Mouse (Mus musculus): ENCODE measurements at regions not wholly inside any gene's neighbourhood (a gene's known extent, or its start where the extent isn't known, plus 50 kb on each side); places are given as distances from the start of the nearest gene placed in this dataset.

DNA sequence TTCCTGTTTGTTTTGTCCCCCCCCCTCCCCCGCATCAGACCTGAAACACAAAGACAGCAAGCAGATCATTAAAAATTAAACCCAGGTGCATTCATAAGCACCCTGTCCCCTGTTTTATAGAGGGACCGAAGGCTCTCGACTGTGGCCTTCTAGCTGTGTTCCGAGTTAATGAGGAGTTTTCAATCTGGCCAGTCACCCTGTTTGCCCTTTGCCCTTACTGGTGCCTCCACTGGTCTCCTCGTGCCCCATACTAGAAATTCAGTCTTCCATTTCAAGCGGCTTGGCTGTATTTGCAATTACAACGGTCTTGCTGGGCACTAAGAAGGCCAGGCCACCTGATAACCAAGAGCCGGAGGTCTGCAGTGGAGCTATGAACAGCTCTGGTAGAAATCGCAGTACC is 190.9 kb upstream of the Tbc1d5 start:
- Histone ChIP-seq H3K9ac (replicated peaks) (no peak overlapping the region), H3K9me3 (ENCODE audit: low read length) (no peaks in the 10 kb centered on the region), H3K4me1 (ENCODE audit: insufficient read depth) (no peaks in the 10 kb centered on the region), H3K27ac (ENCODE audit: low read depth) (no peak overlapping the region), H3K4me3 (ENCODE audit: low read depth, low read length) (no peak overlapping the region), H3K4me2 (ENCODE audit: low read depth, low read length) (no peak overlapping the region), H3K36me3 (replicated peaks; ENCODE audit: insufficient read depth, low read length) (no peaks in the 10 kb centered on the region), H3K27me3 (ENCODE audit: insufficient read depth, low read length) (no peaks in the 10 kb centered on the region)
- WGBS (ENCODE audit: insufficient replicate concordance), result 76% methylated on average over 9 of the region's 9 CpGs
- DNase-seq (no peak), ATAC-seq (no peak)
- no peak for TF ChIP-seq EP300 (IDR thresholded peaks at IDR 0.05; ENCODE audit: low read depth)
- TF ChIP-seq CTCF (IDR thresholded peaks at IDR 0.05; ENCODE audit: low read depth), result no peak

DNA sequence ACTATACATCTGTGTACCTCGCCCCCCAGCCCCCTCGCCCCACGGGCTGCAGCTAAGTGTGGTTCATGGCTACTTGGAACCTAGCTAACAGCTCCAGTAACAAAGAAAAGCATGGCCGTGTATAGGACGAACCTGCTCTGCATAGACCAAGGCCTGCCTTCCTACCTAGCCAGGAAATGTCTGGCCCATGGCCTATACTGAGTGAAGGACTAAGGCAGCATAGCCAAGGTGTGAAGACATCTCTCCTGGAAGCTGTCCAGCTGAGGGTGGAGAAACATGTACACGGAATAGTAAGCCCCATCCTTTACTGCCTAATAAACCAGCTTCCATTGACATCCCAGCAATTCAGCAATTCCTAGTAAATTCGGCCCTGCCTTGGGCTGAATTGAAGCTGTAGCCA is 183.6 kb upstream of the Tbc1d5 start:
- Histone ChIP-seq H3K4me3 (ENCODE audit: low read depth, low read length) (no peak overlapping the region), H3K4me1 (ENCODE audit: insufficient read depth) (no peaks in the 10 kb centered on the region), H3K27ac (ENCODE audit: low read depth) (no peak overlapping the region), H3K27me3 (ENCODE audit: insufficient read depth, low read length) (no peaks in the 10 kb centered on the region), H3K4me2 (ENCODE audit: low read depth, low read length) (no peak overlapping the region), H3K9me3 (ENCODE audit: low read length) (no peaks in the 10 kb centered on the region), H3K36me3 (replicated peaks; ENCODE audit: insufficient read depth, low read length) (no peaks in the 10 kb centered on the region), H3K9ac (replicated peaks) (no peak overlapping the region)
- 80% methylated on average over 7 of the region's 7 CpGs for WGBS (ENCODE audit: insufficient replicate concordance)
- no peak for TF ChIP-seq CTCF (IDR thresholded peaks at IDR 0.05; ENCODE audit: low read depth)
- TF ChIP-seq EP300 (IDR thresholded peaks at IDR 0.05; ENCODE audit: low read depth), result no peak
- no peak for ATAC-seq
- DNase-seq, result no peak

DNA sequence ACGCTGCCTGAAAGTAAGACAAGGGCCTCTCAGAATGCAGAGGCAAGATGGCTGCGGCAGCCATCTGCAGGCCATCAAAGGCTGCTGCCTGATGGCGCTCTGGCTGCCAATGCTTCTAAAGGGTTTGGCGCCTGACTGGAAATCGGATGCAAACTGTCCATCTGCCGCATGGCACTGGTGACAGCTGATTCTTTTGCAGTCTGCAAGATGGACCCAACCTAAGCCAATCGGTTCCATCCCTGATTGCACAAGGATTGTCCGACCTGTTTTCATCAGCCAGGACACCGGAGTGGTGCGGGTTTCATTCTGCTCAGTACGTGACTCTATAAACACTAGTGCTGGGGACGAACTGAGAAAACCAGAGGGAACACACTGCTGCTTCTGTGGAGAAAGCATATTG is 183.1 kb upstream of the Tbc1d5 start:
- TF ChIP-seq CTCF (IDR thresholded peaks at IDR 0.05; ENCODE audit: low read depth) (no peak), EP300 (IDR thresholded peaks at IDR 0.05; ENCODE audit: low read depth) (no peak)
- Histone ChIP-seq H3K9ac (replicated peaks) (no peak overlapping the region), H3K4me2 (ENCODE audit: low read depth, low read length) (no peak overlapping the region), H3K4me1 (ENCODE audit: insufficient read depth) (no peaks in the 10 kb centered on the region), H3K36me3 (replicated peaks; ENCODE audit: insufficient read depth, low read length) (no peaks in the 10 kb centered on the region), H3K4me3 (ENCODE audit: low read depth, low read length) (no peak overlapping the region), H3K27me3 (ENCODE audit: insufficient read depth, low read length) (no peaks in the 10 kb centered on the region), H3K27ac (ENCODE audit: low read depth) (no peak overlapping the region), H3K9me3 (ENCODE audit: low read length) (no peaks in the 10 kb centered on the region)
- 88% methylated on average over 12 of the region's 12 CpGs for WGBS (ENCODE audit: insufficient replicate concordance)
- ATAC-seq, result no peak
- DNase-seq, result no peak

DNA sequence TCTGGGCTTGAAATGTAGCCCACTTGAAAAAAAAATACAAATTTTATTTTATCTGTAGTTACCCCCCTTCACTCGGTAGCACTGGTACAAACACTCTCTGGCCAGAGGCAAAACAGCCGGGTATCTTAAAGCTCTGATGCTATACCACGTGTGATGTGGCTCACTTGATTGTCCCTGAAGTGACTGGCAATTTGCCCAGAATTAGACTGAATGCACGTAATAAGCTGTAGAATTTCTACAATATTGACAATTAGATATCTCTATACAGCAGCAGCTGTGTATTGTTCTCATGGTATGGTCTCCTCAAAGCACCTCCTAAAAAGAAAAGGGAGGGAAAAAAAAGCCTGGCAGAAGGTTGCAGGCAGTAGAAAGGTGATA is 179.2 kb upstream of the Tbc1d5 start:
- Histone ChIP-seq H3K9ac (replicated peaks) (no peak overlapping the region), H3K36me3 (replicated peaks; ENCODE audit: insufficient read depth, low read length) (no peaks in the 10 kb centered on the region), H3K27ac (ENCODE audit: low read depth) (no peak overlapping the region), H3K4me1 (ENCODE audit: insufficient read depth) (no peaks in the 10 kb centered on the region), H3K4me2 (ENCODE audit: low read depth, low read length) (no peak overlapping the region), H3K4me3 (ENCODE audit: low read depth, low read length) (no peak overlapping the region), H3K27me3 (ENCODE audit: insufficient read depth, low read length) (no peaks in the 10 kb centered on the region), H3K9me3 (ENCODE audit: low read length) (no peaks in the 10 kb centered on the region)
- ATAC-seq, result no peak
- 47% methylated on average over 4 of the region's 4 CpGs for WGBS (ENCODE audit: insufficient replicate concordance)
- DNase-seq, result no peak
- TF ChIP-seq EP300 (IDR thresholded peaks at IDR 0.05; ENCODE audit: low read depth), result no peak
- TF ChIP-seq CTCF (IDR thresholded peaks at IDR 0.05; ENCODE audit: low read depth), result no peak

DNA sequence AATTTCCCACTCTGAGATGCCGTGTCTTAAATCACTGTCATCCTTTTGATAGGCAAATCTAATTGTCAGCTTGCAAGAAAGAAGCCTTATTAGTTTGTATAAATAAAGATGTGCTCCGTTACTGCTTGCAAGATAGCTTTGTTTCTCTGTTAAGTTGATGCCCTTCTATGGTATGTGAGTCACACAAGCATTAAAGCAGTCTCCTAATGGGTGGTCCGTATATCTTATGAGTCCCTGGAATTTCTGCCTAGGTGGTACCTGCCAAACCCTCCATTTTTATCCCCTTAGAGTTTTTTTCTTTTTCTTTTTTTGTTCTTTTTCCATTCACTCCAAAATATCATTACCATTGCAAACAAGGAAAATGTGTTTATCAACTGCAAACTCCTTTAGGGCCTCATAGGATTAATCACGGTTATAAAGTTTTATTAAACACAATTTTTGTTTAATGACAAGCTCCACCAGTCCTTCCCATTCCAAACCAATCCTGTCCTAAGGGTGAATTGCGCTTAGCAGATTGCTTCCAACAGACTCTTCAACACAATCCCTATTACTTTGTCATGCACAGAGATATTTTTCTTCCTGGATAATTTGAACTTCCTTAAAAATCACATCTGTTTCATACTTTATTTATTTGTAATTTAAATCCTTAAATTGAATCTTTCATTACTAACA is 178.7 kb upstream of the Tbc1d5 start:
- H3K27me3 ChIP-seq (ENCODE audit: insufficient read depth, low read length), result no peaks in the 10 kb centered on the region
- H3K4me1 ChIP-seq (ENCODE audit: insufficient read depth), result no peaks in the 10 kb centered on the region
- no peak for ATAC-seq
- H3K36me3 ChIP-seq (replicated peaks; ENCODE audit: insufficient read depth, low read length), result no peaks in the 10 kb centered on the region
- 70% methylated on average over 5 of the region's 5 CpGs for whole genome bisulfite sequencing (ENCODE audit: insufficient replicate concordance)
- TF ChIP-seq CTCF (IDR thresholded peaks at IDR 0.05; ENCODE audit: low read depth) (no peak), EP300 (IDR thresholded peaks at IDR 0.05; ENCODE audit: low read depth) (no peak)
- no peak overlapping the region for H3K9ac ChIP-seq (replicated peaks)
- no peak for DNase-seq
- no peaks in the 10 kb centered on the region for H3K9me3 ChIP-seq (ENCODE audit: low read length)
- H3K27ac ChIP-seq (ENCODE audit: low read depth), result no peak overlapping the region
- no peak overlapping the region for H3K4me3 ChIP-seq (ENCODE audit: low read depth, low read length)
- no peak overlapping the region for H3K4me2 ChIP-seq (ENCODE audit: low read depth, low read length)

DNA sequence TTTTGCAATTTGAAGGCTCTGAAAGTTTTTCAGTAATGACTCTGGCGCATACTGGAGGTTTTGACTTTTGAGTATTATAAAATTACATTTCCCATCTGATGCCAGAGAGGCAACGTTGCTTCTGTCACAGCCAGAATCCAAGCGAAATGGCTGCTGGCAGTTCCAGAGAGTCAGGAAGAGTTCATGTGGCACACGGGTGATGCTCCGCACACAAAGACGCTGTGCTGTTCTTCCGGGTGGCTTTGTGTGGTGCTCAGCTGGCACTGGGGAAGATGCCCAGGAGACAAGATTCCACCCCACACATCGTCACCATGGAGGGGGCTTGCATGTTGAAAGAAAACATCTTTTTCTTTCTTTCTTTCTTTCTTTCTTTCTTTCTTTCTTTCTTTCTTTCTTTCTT is 177.3 kb upstream of the Tbc1d5 start:
- WGBS (ENCODE audit: insufficient replicate concordance), result 84% methylated on average over 8 of the region's 8 CpGs
- ATAC-seq, result no peak
- Histone ChIP-seq H3K36me3 (replicated peaks; ENCODE audit: insufficient read depth, low read length) (no peaks in the 10 kb centered on the region), H3K27ac (ENCODE audit: low read depth) (no peak overlapping the region), H3K4me3 (ENCODE audit: low read depth, low read length) (no peak overlapping the region), H3K4me2 (ENCODE audit: low read depth, low read length) (no peak overlapping the region), H3K4me1 (ENCODE audit: insufficient read depth) (no peaks in the 10 kb centered on the region), H3K9ac (replicated peaks) (no peak overlapping the region), H3K27me3 (ENCODE audit: insufficient read depth, low read length) (no peaks in the 10 kb centered on the region), H3K9me3 (ENCODE audit: low read length) (no peaks in the 10 kb centered on the region)
- TF ChIP-seq CTCF (IDR thresholded peaks at IDR 0.05; ENCODE audit: low read depth) (no peak), EP300 (IDR thresholded peaks at IDR 0.05; ENCODE audit: low read depth) (no peak)
- no peak for DNase-seq

DNA sequence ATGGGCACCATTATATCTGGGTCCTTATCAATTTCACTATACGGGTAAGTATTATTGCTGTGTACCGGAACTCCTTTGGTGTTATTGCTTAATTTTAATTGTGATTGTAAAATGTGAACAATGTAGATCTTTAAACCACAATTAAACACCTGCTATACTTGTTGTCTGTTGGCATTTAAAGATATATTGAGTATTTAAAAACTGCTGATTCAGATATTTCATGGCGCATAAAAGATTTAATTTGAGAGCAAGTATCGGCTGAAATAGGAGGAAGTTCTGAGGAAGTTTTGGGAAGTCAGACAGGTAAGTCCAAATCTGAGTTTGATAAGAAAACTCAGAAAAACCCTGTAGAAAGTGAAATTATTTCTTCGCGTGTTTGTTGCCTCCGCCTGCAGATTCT is 142.7 kb upstream of the Tbc1d5 start:
- Histone ChIP-seq H3K27ac (ENCODE audit: low read depth) (no peak overlapping the region), H3K36me3 (replicated peaks; ENCODE audit: insufficient read depth, low read length) (no peaks in the 10 kb centered on the region), H3K4me1 (ENCODE audit: insufficient read depth) (no peaks in the 10 kb centered on the region), H3K4me3 (ENCODE audit: low read depth, low read length) (no peak overlapping the region), H3K9me3 (ENCODE audit: low read length) (no peaks in the 10 kb centered on the region), H3K9ac (replicated peaks) (no peak overlapping the region), H3K4me2 (ENCODE audit: low read depth, low read length) (no peak overlapping the region), H3K27me3 (ENCODE audit: insufficient read depth, low read length) (no peaks in the 10 kb centered on the region)
- TF ChIP-seq EP300 (IDR thresholded peaks at IDR 0.05; ENCODE audit: low read depth) (no peak), CTCF (IDR thresholded peaks at IDR 0.05; ENCODE audit: low read depth) (no peak)
- ATAC-seq (no peak), DNase-seq (no peak)
- WGBS (ENCODE audit: insufficient replicate concordance), result 78% methylated on average over 7 of the region's 7 CpGs

Measured in liver, postnatal 0 days (tissue).